Mouse (Mus musculus) embryonic facial prominence, embryonic 14.5 days (tissue): Measurements from ENCODE around the gene Ankrd33b. TPM values are rescaled to one million over a fixed set of nuclear protein-coding genes. Genes with fewer than 3 reads are reported as not detected.
A peak's percentile ranks its signal among the peaks of the same experiment; 100 is the strongest.

ENCODE experiments used
- ATAC-seq: fragments of 200-750 bp; cut with Nextera tagmentation; 2 replicates; pipeline ENCODE4 v1.8.0; 2017; ENCODE audit warnings: low read depth, moderate number of reproducible peaks, moderate TSS enrichment
- DNase-seq: peaks from one replicate; pipeline ENCODE4 v3.0.0-alpha.2; 2015; ENCODE audit warnings: low spot score
- H3K27ac ChIP-seq: fragments of 300-500 bp; sonication (generic); replicated peaks from 2 replicates; pipeline ENCODE4 v1.5.1; 2014; ENCODE audit warnings: low read depth, mild to moderate bottlenecking, low read length, moderate library complexity
- H3K27me3 ChIP-seq: fragments of 300-500 bp; sonication (generic); replicated peaks from 2 replicates; pipeline ENCODE4 v1.6.1; 2014; ENCODE audit warnings: low read length; ENCODE audit not compliant: control insufficient read depth, insufficient read depth
- H3K36me3 ChIP-seq: fragments of 300-500 bp; sonication (generic); 2 replicates; pipeline ENCODE4 v1.6.1; 2014; ENCODE audit warnings: low read length, mixed read lengths; ENCODE audit not compliant: control insufficient read depth, insufficient read depth
- H3K4me1 ChIP-seq: fragments of 300-500 bp; sonication (generic); 2 replicates; pipeline ENCODE4 v1.6.1; 2014; ENCODE audit warnings: antibody characterized with exemption, low read length; ENCODE audit not compliant: control insufficient read depth, insufficient read depth
- H3K4me2 ChIP-seq: fragments of 300-500 bp; sonication (generic); 2 replicates; pipeline ENCODE4 v1.6.1; 2014; ENCODE audit warnings: low read depth, mild to moderate bottlenecking, low read length, moderate library complexity, mixed read lengths
- H3K4me3 ChIP-seq: fragments of 300-500 bp; sonication (generic); 2 replicates; pipeline ENCODE4 v1.5.1; 2014; ENCODE audit warnings: low read depth, mild to moderate bottlenecking, low read length
- H3K9ac ChIP-seq: fragments of 300-500 bp; sonication (generic); 2 replicates; pipeline ENCODE4 v1.6.1; 2014; ENCODE audit warnings: low read depth, mild to moderate bottlenecking, low read length, moderate library complexity, mixed read lengths
- H3K9me3 ChIP-seq: fragments of 300-500 bp; sonication (generic); 2 replicates; pipeline ENCODE4 v1.6.1; 2016; ENCODE audit warnings: low read length; ENCODE audit not compliant: control insufficient read depth
- WGBS: fragments of 180-500 bp; shearing (Covaris S2); extraction: QIAGEN DNeasy Blood & Tissue Kit; methylation state at CpG from one replicate; pipeline ENCODE4 v1.1.7; 2014; 5-methylcytosine and 5-hydroxymethylcytosine counted together
- polyA plus RNA-seq: library from polyadenylated mRNA; unstranded; fragments of >200 nt; fragmentation: Nextera tagmentation; extraction: Ambion mirVana; gene quantifications from 2 replicates; pipeline ENCODE4 v1.2.1, GENCODE M21; 2014

Ankrd33b gene
- polyA plus RNA-seq, 1 experiment from 2014 or later, result 1.1 TPM

- H3K36me3 ChIP-seq, result no peaks in the 10 kb centered on the region
- ATAC-seq (no peak), DNase-seq (no peak)
- H3K27ac ChIP-seq, result no peak overlapping the region
- H3K9ac ChIP-seq, result no peak overlapping the region
- H3K4me3 ChIP-seq, result no peak overlapping the region
- no peaks in the 10 kb centered on the region for H3K4me1 ChIP-seq
- 74% methylated on average over 7 of the region's 7 CpGs for WGBS
- no peaks in the 10 kb centered on the region for H3K27me3 ChIP-seq
- H3K9me3 ChIP-seq, result no peaks in the 10 kb centered on the region
- no peak overlapping the region for H3K4me2 ChIP-seq
These were observed 17.6 kb downstream of the Ankrd33b start for GRCm38 (mm10) chr15:31349810-31350341.

DNA sequence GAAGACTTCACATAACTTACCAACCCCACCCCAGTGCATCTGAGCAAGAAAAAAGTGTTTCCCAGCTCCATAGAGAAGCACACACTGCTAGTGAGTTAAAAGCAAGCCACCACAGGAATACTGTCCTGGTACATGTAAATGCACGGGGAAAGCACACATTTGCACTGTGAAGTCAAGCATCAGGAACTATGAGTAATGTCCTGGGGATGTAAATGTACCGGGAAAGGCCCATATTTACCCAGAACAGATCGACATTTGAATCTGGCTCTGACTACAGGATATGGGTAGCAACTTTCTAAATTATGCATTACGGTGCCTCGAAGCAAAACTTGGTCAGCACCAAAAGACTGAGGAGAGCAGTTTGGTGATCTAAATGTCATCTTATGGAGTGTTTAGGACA is 18.5 kb downstream of the Ankrd33b start:
- Histone ChIP-seq H3K36me3 (no peaks in the 10 kb centered on the region), H3K4me1 (no peaks in the 10 kb centered on the region), H3K27me3 (no peaks in the 10 kb centered on the region), H3K4me2 (no peak overlapping the region), H3K9ac (no peak overlapping the region), H3K9me3 (no peaks in the 10 kb centered on the region), H3K27ac (no peak overlapping the region), H3K4me3 (no peak overlapping the region)
- DNase-seq, result no peak
- WGBS, result 78% methylated on average over 5 of the region's 5 CpGs
- ATAC-seq, result no peak

DNA sequence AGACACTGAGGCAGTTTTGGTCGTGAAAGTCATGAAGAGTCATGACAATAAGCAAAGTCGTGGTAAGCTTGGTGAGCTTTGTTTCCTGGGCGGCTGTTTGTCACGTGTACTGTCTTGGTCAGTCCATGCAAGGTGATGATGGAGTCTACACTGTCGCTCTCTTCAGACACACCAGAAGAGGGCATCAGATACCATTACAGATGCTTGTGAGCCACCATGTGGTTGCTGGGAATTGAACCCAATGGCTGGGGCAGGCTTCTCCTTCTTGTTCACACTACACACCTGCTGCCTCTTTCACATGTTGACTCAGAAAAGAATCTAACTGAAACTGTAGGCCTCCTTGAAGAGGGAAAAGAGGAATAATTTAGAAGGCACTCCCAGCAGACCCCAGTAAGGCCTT is 19.3 kb downstream of the Ankrd33b start:
- Histone ChIP-seq H3K27ac (no peak overlapping the region), H3K4me3 (no peak overlapping the region), H3K4me2 (no peak overlapping the region), H3K9me3 (no peaks in the 10 kb centered on the region), H3K36me3 (no peaks in the 10 kb centered on the region), H3K27me3 (no peaks in the 10 kb centered on the region), H3K4me1 (no peaks in the 10 kb centered on the region), H3K9ac (no peak overlapping the region)
- DNase-seq, result no peak
- no peak for ATAC-seq
- WGBS, result 88% methylated on average over 5 of the region's 5 CpGs

DNA sequence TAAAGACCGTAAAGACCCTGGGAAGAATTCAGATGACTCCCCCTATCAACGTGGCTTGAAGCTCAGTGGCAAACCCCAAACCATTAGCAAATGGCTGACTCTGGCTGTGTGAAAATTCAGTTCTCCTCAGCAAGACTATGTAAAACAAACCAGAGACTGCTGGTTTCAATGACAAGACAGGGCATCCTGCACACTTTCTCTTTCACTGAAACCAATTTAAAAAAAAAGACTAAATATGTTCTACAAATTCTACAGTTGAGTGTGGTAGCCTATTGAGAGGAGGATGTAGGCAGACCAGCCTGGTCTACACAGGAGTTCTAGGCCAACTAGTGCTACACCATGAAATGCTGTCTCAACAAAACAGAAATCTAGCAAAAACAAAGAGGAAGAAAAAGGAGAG is 21.0 kb downstream of the Ankrd33b start:
- Histone ChIP-seq H3K4me2 (no peak overlapping the region), H3K9me3 (no peaks in the 10 kb centered on the region), H3K27ac (no peak overlapping the region), H3K9ac (no peak overlapping the region), H3K4me3 (no peak overlapping the region), H3K4me1 (no peaks in the 10 kb centered on the region), H3K36me3 (no peaks in the 10 kb centered on the region), H3K27me3 (no peaks in the 10 kb centered on the region)
- ATAC-seq, result no peak
- no peak for DNase-seq
- WGBS, result 71% methylated on average over 2 of the region's 2 CpGs

- H3K4me2 ChIP-seq, result no peak overlapping the region
- no peaks in the 10 kb centered on the region for H3K4me1 ChIP-seq
- DNase-seq (no peak), ATAC-seq (no peak)
- no peaks in the 10 kb centered on the region for H3K27me3 ChIP-seq
- H3K4me3 ChIP-seq, result no peak overlapping the region
- H3K9ac ChIP-seq, result no peak overlapping the region
- H3K36me3 ChIP-seq, result no peaks in the 10 kb centered on the region
- H3K9me3 ChIP-seq, result no peaks in the 10 kb centered on the region
- 64% methylated on average over 9 of the region's 9 CpGs for WGBS
- H3K27ac ChIP-seq, result no peak overlapping the region
These were observed 22.2 kb downstream of the Ankrd33b start for GRCm38 (mm10) chr15:31345366-31345765.

DNA sequence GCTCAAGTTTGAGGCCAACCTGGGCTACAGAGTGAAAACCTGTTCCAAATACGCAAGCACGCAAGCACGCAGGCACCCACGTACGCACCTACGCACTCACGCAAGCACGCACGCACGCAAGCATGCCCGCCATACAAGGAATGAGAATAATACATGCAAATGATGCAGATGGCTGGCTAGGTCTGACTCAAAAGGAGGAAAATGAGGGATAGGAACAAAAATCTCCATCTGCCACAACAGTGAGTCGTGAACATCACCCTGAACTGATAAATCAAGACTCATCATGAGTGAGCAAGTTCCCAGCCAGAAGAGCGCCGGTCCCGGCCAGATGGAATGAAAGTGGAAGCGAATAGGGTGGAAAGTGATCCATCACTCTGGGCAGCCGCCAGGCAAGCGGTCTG is 22.7 kb downstream of the Ankrd33b start:
- no peak overlapping the region for H3K4me3 ChIP-seq
- no peak overlapping the region for H3K27ac ChIP-seq
- no peak overlapping the region for H3K9ac ChIP-seq
- no peaks in the 10 kb centered on the region for H3K27me3 ChIP-seq
- H3K36me3 ChIP-seq, result no peaks in the 10 kb centered on the region
- no peak for ATAC-seq
- whole genome bisulfite sequencing, result 88% methylated on average over 18 of the region's 18 CpGs
- no peak overlapping the region for H3K4me2 ChIP-seq
- no peak for DNase-seq
- H3K9me3 ChIP-seq, result no peaks in the 10 kb centered on the region
- H3K4me1 ChIP-seq, result no peaks in the 10 kb centered on the region

GRCm38 (mm10) chr15:31343602-31344001 is 23.9 kb downstream of the Ankrd33b start:
- Histone ChIP-seq H3K27ac (no peak overlapping the region), H3K9me3 (no peaks in the 10 kb centered on the region)
- ATAC-seq, result 0 out of 2 replicates have a peak, but pooled peaks have one; percentile 26

GRCm38 (mm10) chr15:31342496-31342901 is 25.0 kb downstream of the Ankrd33b start:
- DNase-seq (peak; percentile 44), ATAC-seq (no peak; the same call in 1 of the 2 replicates)
- no peaks in the 10 kb centered on the region for H3K9me3 ChIP-seq
- no peak overlapping the region for H3K4me2 ChIP-seq
- H3K9ac ChIP-seq, result no peak overlapping the region
- H3K27ac ChIP-seq, result no peak overlapping the region
- no peaks in the 10 kb centered on the region for H3K4me1 ChIP-seq
- no peak overlapping the region for H3K4me3 ChIP-seq
- 48% methylated on average over 8 of the region's 8 CpGs for WGBS
- no peaks in the 10 kb centered on the region for H3K36me3 ChIP-seq
- H3K27me3 ChIP-seq, result no peaks in the 10 kb centered on the region

More at GRCm38 (mm10) chr15:31343602-31344001, 23.9 kb downstream of the Ankrd33b start:
- Histone ChIP-seq H3K4me2 (no peak overlapping the region), H3K4me3 (no peak overlapping the region), H3K4me1 (no peaks in the 10 kb centered on the region), H3K36me3 (no peaks in the 10 kb centered on the region), H3K9ac (no peak overlapping the region), H3K27me3 (no peaks in the 10 kb centered on the region)
- DNase-seq, result no peak
- 30% methylated on average over 6 of the region's 6 CpGs for WGBS

DNA sequence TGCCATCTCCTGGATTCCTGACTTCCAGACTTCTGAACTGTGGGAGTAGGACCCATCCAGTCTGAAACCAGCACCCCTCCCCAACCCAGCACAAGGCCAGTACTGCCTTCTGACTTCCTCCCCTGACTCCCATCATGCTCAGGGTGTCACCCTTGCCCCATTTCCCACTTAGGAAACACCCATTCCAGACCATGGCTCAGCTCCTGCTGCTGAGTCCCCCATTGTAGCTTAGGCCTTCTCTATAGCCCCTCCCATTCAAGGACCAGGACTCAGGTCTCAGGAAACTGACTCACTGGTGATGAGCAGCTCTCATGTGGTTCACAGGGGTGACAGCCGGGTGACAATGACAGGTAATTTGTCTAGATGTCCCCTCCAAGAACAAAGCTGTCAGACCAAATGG is 25.5 kb downstream of the Ankrd33b start:
- no peaks in the 10 kb centered on the region for H3K4me1 ChIP-seq
- no peaks in the 10 kb centered on the region for H3K27me3 ChIP-seq
- DNase-seq, result no peak
- 43% methylated on average over 1 of the region's 1 CpGs for WGBS
- H3K27ac ChIP-seq, result no peak overlapping the region
- no peaks in the 10 kb centered on the region for H3K9me3 ChIP-seq
- no peak for ATAC-seq
- H3K9ac ChIP-seq, result no peak overlapping the region
- H3K4me3 ChIP-seq, result no peak overlapping the region
- no peak overlapping the region for H3K4me2 ChIP-seq
- no peaks in the 10 kb centered on the region for H3K36me3 ChIP-seq
